Mouse (Mus musculus): ENCODE results near the gene Lsm10. TPM values are rescaled to one million over a fixed set of nuclear protein-coding genes. Genes with fewer than 3 reads are reported as not detected.

Gene Lsm10
- polyA plus RNA-seq, 1 experiment from 2014 or later: 52.4 TPM

DNA sequence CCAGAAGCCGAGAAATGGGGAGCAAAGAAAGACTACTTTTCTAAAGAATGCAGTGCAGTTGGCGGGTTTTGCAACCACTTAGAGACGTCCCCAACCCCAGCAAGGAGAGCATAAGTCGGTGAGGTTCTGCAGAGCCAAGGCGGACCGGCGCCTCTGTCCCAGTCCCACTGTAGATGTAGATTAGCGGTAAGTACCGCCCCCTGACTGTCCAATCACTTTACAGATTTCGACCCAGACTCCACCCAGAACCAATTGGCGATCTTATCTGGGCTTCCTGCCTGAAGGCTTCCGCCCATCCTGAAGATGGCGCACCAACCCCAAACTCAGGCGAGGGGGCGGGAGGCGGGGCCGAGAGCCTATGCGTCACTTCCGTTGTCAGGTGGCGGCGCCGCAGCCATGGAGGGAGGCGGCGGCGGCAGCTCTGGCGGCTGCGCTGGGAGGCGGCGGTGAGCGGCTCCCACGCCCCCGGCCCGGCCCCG, 7.2 kb downstream of the Lsm10 start, which contains the start of gene Stk40:
Stk40 (plus strand) TSS at position 368 of the 479 bp plus-strand sequence.
- H3K4me3 ChIP-seq (replicated peaks; ENCODE audit: low read length): peak within 1 kb of the TSS; percentile 82
- H3K9ac ChIP-seq (ENCODE audit: low read length): peak within 1 kb of the TSS; percentile 91
- ATAC-seq (ENCODE audit: insufficient read depth, low FRiP score): peak; percentile 96
- H3K27ac ChIP-seq (ENCODE audit: low read length): peak within 1 kb of the TSS; percentile 96
- peak within 1 kb of the TSS; percentile 88 for H3K4me2 ChIP-seq (ENCODE audit: low read depth, low read length)
- under 1% methylated on average over 29 of the region's 34 CpGs for WGBS
- H3K4me1 ChIP-seq (ENCODE audit: control insufficient read depth, insufficient read depth, low read length): peaks cover 48% of the 10 kb centered on the region
- no peaks in the 10 kb centered on the region for H3K27me3 ChIP-seq (ENCODE audit: control insufficient read depth, insufficient read depth, low read length)
- no peaks in the 10 kb centered on the region for H3K36me3 ChIP-seq (ENCODE audit: control insufficient read depth, insufficient read depth, low read length)
- H3K9me3 ChIP-seq (replicated peaks; ENCODE audit: control insufficient read depth, low read length): no peaks in the 10 kb centered on the region

- WGBS: 2% methylated on average over 33 of the region's 34 CpGs
- peak; percentile 1; the same call in 1 of the 2 replicates for ATAC-seq (ENCODE audit: insufficient read depth, low FRiP score)
- Histone ChIP-seq H3K9ac (ENCODE audit: low read length) (peak overlapping the region; percentile 91), H3K4me3 (replicated peaks; ENCODE audit: low read length) (peak overlapping the region; percentile 82), H3K27me3 (ENCODE audit: control insufficient read depth, insufficient read depth, low read length) (no peaks in the 10 kb centered on the region), H3K27ac (ENCODE audit: low read length) (peak overlapping the region; percentile 62), H3K9me3 (replicated peaks; ENCODE audit: control insufficient read depth, low read length) (no peaks in the 10 kb centered on the region), H3K4me1 (ENCODE audit: control insufficient read depth, insufficient read depth, low read length) (peaks cover 45% of the 10 kb centered on the region), H3K4me2 (ENCODE audit: low read depth, low read length) (peak overlapping the region; percentile 85), H3K36me3 (ENCODE audit: control insufficient read depth, insufficient read depth, low read length) (no peaks in the 10 kb centered on the region)
Observed at GRCm38 (mm10) chr4:126104261-126105075, 8.0 kb downstream of the Lsm10 start.

GRCm38 (mm10) chr4:126105131-126105783, 8.8 kb downstream of the Lsm10 start:
- Histone ChIP-seq H3K4me1 (ENCODE audit: control insufficient read depth, insufficient read depth, low read length) (peaks cover 53% of the 10 kb centered on the region), H3K27ac (ENCODE audit: low read length) (no peak overlapping the region), H3K9me3 (replicated peaks; ENCODE audit: control insufficient read depth, low read length) (no peaks in the 10 kb centered on the region), H3K36me3 (ENCODE audit: control insufficient read depth, insufficient read depth, low read length) (no peaks in the 10 kb centered on the region), H3K9ac (ENCODE audit: low read length) (0 out of 2 replicates have a peak overlapping the region, but pooled peaks have one; percentile 21), H3K4me3 (replicated peaks; ENCODE audit: low read length) (peak overlapping the region; percentile 82), H3K27me3 (ENCODE audit: control insufficient read depth, insufficient read depth, low read length) (no peaks in the 10 kb centered on the region), H3K4me2 (ENCODE audit: low read depth, low read length) (peak overlapping the region; percentile 85)
- 61% methylated on average over 7 of the region's 7 CpGs for WGBS
- no peak for ATAC-seq (ENCODE audit: insufficient read depth, low FRiP score)

GRCm38 (mm10) chr4:126108061-126108740, 11.8 kb downstream of the Lsm10 start:
- peaks cover 52% of the 10 kb centered on the region for H3K4me1 ChIP-seq (ENCODE audit: control insufficient read depth, insufficient read depth, low read length)
- 61% methylated on average over 8 of the region's 8 CpGs for WGBS

GRCm38 (mm10) chr4:126109613-126110373, 13.4 kb downstream of the Lsm10 start:
- Histone ChIP-seq H3K4me3 (replicated peaks; ENCODE audit: low read length) (no peak overlapping the region), H3K27me3 (ENCODE audit: control insufficient read depth, insufficient read depth, low read length) (no peaks in the 10 kb centered on the region), H3K9ac (ENCODE audit: low read length) (peak overlapping the region; percentile 66), H3K36me3 (ENCODE audit: control insufficient read depth, insufficient read depth, low read length) (no peaks in the 10 kb centered on the region), H3K27ac (ENCODE audit: low read length) (peak overlapping the region; percentile 89), H3K4me1 (ENCODE audit: control insufficient read depth, insufficient read depth, low read length) (peaks cover 55% of the 10 kb centered on the region), H3K9me3 (replicated peaks; ENCODE audit: control insufficient read depth, low read length) (no peaks in the 10 kb centered on the region), H3K4me2 (ENCODE audit: low read depth, low read length) (peak overlapping the region; percentile 45)
- WGBS: 56% methylated on average over 10 of the region's 10 CpGs
- ATAC-seq (ENCODE audit: insufficient read depth, low FRiP score): no peak

More at GRCm38 (mm10) chr4:126108061-126108740, 11.8 kb downstream of the Lsm10 start:
- Histone ChIP-seq H3K4me3 (replicated peaks; ENCODE audit: low read length) (no peak overlapping the region), H3K9me3 (replicated peaks; ENCODE audit: control insufficient read depth, low read length) (no peaks in the 10 kb centered on the region), H3K36me3 (ENCODE audit: control insufficient read depth, insufficient read depth, low read length) (no peaks in the 10 kb centered on the region), H3K27me3 (ENCODE audit: control insufficient read depth, insufficient read depth, low read length) (no peaks in the 10 kb centered on the region), H3K9ac (ENCODE audit: low read length) (peak overlapping the region; percentile 17; the same call in 1 of the 2 replicates), H3K4me2 (ENCODE audit: low read depth, low read length) (no peak overlapping the region), H3K27ac (ENCODE audit: low read length) (peak overlapping the region; percentile 26; the same call in 1 of the 2 replicates)
- ATAC-seq (ENCODE audit: insufficient read depth, low FRiP score): no peak

GRCm38 (mm10) chr4:126110374-126111152, 14.1 kb downstream of the Lsm10 start:
- Histone ChIP-seq H3K27me3 (ENCODE audit: control insufficient read depth, insufficient read depth, low read length) (no peaks in the 10 kb centered on the region), H3K9ac (ENCODE audit: low read length) (peak overlapping the region; percentile 66), H3K4me1 (ENCODE audit: control insufficient read depth, insufficient read depth, low read length) (peaks cover 48% of the 10 kb centered on the region), H3K36me3 (ENCODE audit: control insufficient read depth, insufficient read depth, low read length) (no peaks in the 10 kb centered on the region), H3K4me3 (replicated peaks; ENCODE audit: low read length) (0 out of 2 replicates have a peak overlapping the region, but pooled peaks have one; percentile 14), H3K27ac (ENCODE audit: low read length) (peak overlapping the region; percentile 89), H3K4me2 (ENCODE audit: low read depth, low read length) (peak overlapping the region; percentile 45), H3K9me3 (replicated peaks; ENCODE audit: control insufficient read depth, low read length) (no peaks in the 10 kb centered on the region)
- WGBS: 14% methylated on average over 12 of the region's 12 CpGs
- ATAC-seq (ENCODE audit: insufficient read depth, low FRiP score): peak; percentile 89

DNA sequence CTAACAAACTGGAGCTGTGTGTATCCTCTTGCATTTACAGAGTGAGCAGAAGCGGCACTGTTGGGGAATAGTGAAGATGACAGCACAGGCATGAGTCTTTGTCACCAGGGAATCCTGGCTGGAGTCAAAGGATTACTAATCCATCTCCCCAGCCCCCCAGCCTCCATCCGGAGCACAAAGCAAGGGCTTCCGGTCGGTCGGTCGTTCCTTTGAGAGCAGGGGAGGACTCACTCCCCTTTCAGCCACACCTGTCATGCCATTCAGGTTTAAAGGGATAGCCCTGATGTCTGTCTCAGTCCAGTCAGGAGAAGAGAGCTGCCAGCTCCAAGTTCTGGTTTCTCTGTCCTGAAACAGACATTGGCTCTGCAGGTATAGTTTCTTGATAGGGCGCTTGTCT, 14.7 kb downstream of the Lsm10 start:
- 0 out of 2 replicates have a peak overlapping the region, but pooled peaks have one; percentile 14 for H3K4me3 ChIP-seq (replicated peaks; ENCODE audit: low read length)
- ATAC-seq (ENCODE audit: insufficient read depth, low FRiP score): no peak; the same call in 1 of the 2 replicates
- 25% methylated on average over 7 of the region's 7 CpGs for WGBS
- no peaks in the 10 kb centered on the region for H3K27me3 ChIP-seq (ENCODE audit: control insufficient read depth, insufficient read depth, low read length)
- peak overlapping the region; percentile 66 for H3K9ac ChIP-seq (ENCODE audit: low read length)
- H3K4me2 ChIP-seq (ENCODE audit: low read depth, low read length): peak overlapping the region; percentile 45
- peak overlapping the region; percentile 89 for H3K27ac ChIP-seq (ENCODE audit: low read length)
- no peaks in the 10 kb centered on the region for H3K36me3 ChIP-seq (ENCODE audit: control insufficient read depth, insufficient read depth, low read length)
- no peaks in the 10 kb centered on the region for H3K9me3 ChIP-seq (replicated peaks; ENCODE audit: control insufficient read depth, low read length)
- H3K4me1 ChIP-seq (ENCODE audit: control insufficient read depth, insufficient read depth, low read length): peaks cover 50% of the 10 kb centered on the region

GRCm38 (mm10) chr4:126113243-126113642, 16.8 kb downstream of the Lsm10 start:
- Histone ChIP-seq H3K4me1 (ENCODE audit: control insufficient read depth, insufficient read depth, low read length) (peaks cover 41% of the 10 kb centered on the region), H3K27ac (ENCODE audit: low read length) (no peak overlapping the region), H3K4me2 (ENCODE audit: low read depth, low read length) (no peak overlapping the region), H3K27me3 (ENCODE audit: control insufficient read depth, insufficient read depth, low read length) (no peaks in the 10 kb centered on the region), H3K9ac (ENCODE audit: low read length) (no peak overlapping the region), H3K36me3 (ENCODE audit: control insufficient read depth, insufficient read depth, low read length) (no peaks in the 10 kb centered on the region), H3K9me3 (replicated peaks; ENCODE audit: control insufficient read depth, low read length) (no peaks in the 10 kb centered on the region), H3K4me3 (replicated peaks; ENCODE audit: low read length) (no peak overlapping the region)
- ATAC-seq (ENCODE audit: insufficient read depth, low FRiP score): no peak
- 73% methylated on average over 4 of the region's 4 CpGs for WGBS

All from stomach, embryonic 16.5 days (tissue).